Mouse (Mus musculus) brain, embryonic 14.5 days (tissue): Measurements from ENCODE around the gene Pitpnm1.

Experiments used
- CTCF ChIP-seq: fragments of 200-500 bp; IDR thresholded peaks from 2 replicates; pipeline ENCODE4 v1.5.1; 2012; ENCODE audit warnings: inconsistent platforms, mild to moderate bottlenecking, moderate library complexity, borderline replicate concordance; ENCODE audit not compliant: insufficient read depth, insufficient read length; ENCODE audit errors: extremely low read depth
- POLR2A ChIP-seq: fragments of 200-500 bp; IDR thresholded peaks from 2 replicates; pipeline ENCODE4 v1.6.1; 2012; ENCODE audit warnings: mild to moderate bottlenecking, inconsistent platforms, borderline replicate concordance; ENCODE audit not compliant: poor library complexity, insufficient read depth, insufficient read length, severe bottlenecking; ENCODE audit errors: extremely low read depth

- no peak for TF ChIP-seq CTCF
- TF ChIP-seq POLR2A = no peak
These were observed 16.0 kb downstream of the Pitpnm1 start for GRCm38 (mm10) chr19:4115816-4116215.
